Mouse (Mus musculus) midbrain, embryonic 13.5 days (tissue): Measurements from ENCODE around the gene Sdad1. TPM values are rescaled to one million over a fixed set of nuclear protein-coding genes. Genes with fewer than 3 reads are reported as not detected.

Source experiments
- polyA plus RNA-seq: library from polyadenylated mRNA; unstranded; fragments of >200 nt; fragmentation: Nextera tagmentation; extraction: Ambion mirVana; gene quantifications from 2 replicates; pipeline ENCODE4 v1.2.1, GENCODE M21; 2015

Sdad1 gene
- polyA plus RNA-seq, 1 experiment from 2014 or later: 34.2 TPM

Other genes with a start within 250 kb of the Sdad1 start
- 371 and 409 TPM in 2 replicates for gene G3bp2, start 226.8 kb downstream of the Sdad1 start, polyA plus RNA-seq
- 50.2 and 50.3 TPM in 2 replicates for gene Uso1, start 172.5 kb downstream of the Sdad1 start, polyA plus RNA-seq
- gene U90926, start 95.1 kb downstream of the Sdad1 start, polyA plus RNA-seq: not detected in 2 replicates
- gene Ppef2, start 54.2 kb downstream of the Sdad1 start, polyA plus RNA-seq: 0.38 and 0.48 TPM in 2 replicates
- gene Naaa, start 32.3 kb downstream of the Sdad1 start, polyA plus RNA-seq: 9.1 and 10.4 TPM in 2 replicates
- not detected in 2 replicates for gene Cxcl9, start 17.6 kb upstream of the Sdad1 start, polyA plus RNA-seq
- gene Art3, start 21.3 kb upstream of the Sdad1 start, polyA plus RNA-seq: 2.9 and 5.6 TPM in 2 replicates
- gene Cxcl10, start 38.4 kb upstream of the Sdad1 start, polyA plus RNA-seq: 0.28 and 0.31 TPM in 2 replicates
- 53.7 and 58.5 TPM in 2 replicates for gene Nup54, start 124.7 kb upstream of the Sdad1 start, polyA plus RNA-seq
- 21.0 and 21.8 TPM in 2 replicates for gene Scarb2, start 196.4 kb upstream of the Sdad1 start, polyA plus RNA-seq
- gene Fam47e, start 244.6 kb upstream of the Sdad1 start, polyA plus RNA-seq: not detected in 2 replicates